Mouse (Mus musculus) lung, postnatal 0 days (tissue): Measurements from ENCODE around the gene Myf6. TPM values are rescaled to one million over a fixed set of nuclear protein-coding genes. Genes with fewer than 3 reads are reported as not detected.
A peak's percentile ranks its signal among the peaks of the same experiment; 100 is the strongest.

Experiments used
- ATAC-seq: fragments of 200-750 bp; cut with Nextera tagmentation; 2 replicates; pipeline ENCODE4 v1.8.0; 2017; ENCODE audit warnings: moderate library complexity
- DNase-seq: peaks from one replicate; pipeline ENCODE4 v3.0.0-alpha.2; 2016; ENCODE audit warnings: low spot score
- H3K27ac ChIP-seq: fragments of 300-500 bp; sonication (generic); 2 replicates; pipeline ENCODE4 v1.5.1; 2014; ENCODE audit warnings: antibody characterized with exemption, mild to moderate bottlenecking, low read length, mixed read lengths
- H3K27me3 ChIP-seq: fragments of 300-500 bp; sonication (generic); replicated peaks from 2 replicates; pipeline ENCODE4 v1.6.1; 2014; ENCODE audit warnings: low read length, mixed read lengths; ENCODE audit not compliant: insufficient read depth
- H3K36me3 ChIP-seq: fragments of 300-500 bp; sonication (generic); 2 replicates; pipeline ENCODE4 v1.6.1; 2014; ENCODE audit warnings: low read length, mixed read lengths; ENCODE audit not compliant: insufficient read depth
- H3K4me1 ChIP-seq: fragments of 300-500 bp; sonication (generic); 2 replicates; pipeline ENCODE4 v1.6.1; 2014; ENCODE audit warnings: antibody characterized with exemption, low read depth, low read length, mixed read lengths; ENCODE audit not compliant: insufficient read depth
- H3K4me2 ChIP-seq: fragments of 300-500 bp; sonication (generic); replicated peaks from 2 replicates; pipeline ENCODE4 v1.6.1; 2014; ENCODE audit warnings: low read depth, mild to moderate bottlenecking, low read length, moderate library complexity, mixed read lengths
- H3K4me3 ChIP-seq: fragments of 300-500 bp; sonication (generic); 2 replicates; pipeline ENCODE4 v1.5.1; 2014; ENCODE audit warnings: low read depth, low read length
- H3K9ac ChIP-seq: fragments of 300-500 bp; sonication (generic); replicated peaks from 2 replicates; pipeline ENCODE4 v1.6.1; 2014; ENCODE audit warnings: low read depth, mild to moderate bottlenecking
- H3K9me3 ChIP-seq: fragments of 300-500 bp; sonication (generic); 2 replicates; pipeline ENCODE4 v1.6.1; 2016; ENCODE audit warnings: low read length, mixed read lengths
- CTCF ChIP-seq: IDR thresholded peaks from 2 replicates; pipeline ENCODE4 v1.5.1; 2016; ENCODE audit warnings: antibody characterized with exemption, mild to moderate bottlenecking
- EP300 ChIP-seq: IDR thresholded peaks from 2 replicates; pipeline ENCODE4 v1.6.1; 2016; ENCODE audit warnings: antibody characterized with exemption, mild to moderate bottlenecking, control low read depth
- WGBS: fragments of 180-500 bp; shearing (Covaris S2); extraction: QIAGEN DNeasy Blood & Tissue Kit; methylation state at CpG from one replicate; pipeline ENCODE4 v1.1.7; 2014; 5-methylcytosine and 5-hydroxymethylcytosine counted together
- polyA plus RNA-seq: library from polyadenylated mRNA; unstranded; fragments of >200 nt; fragmentation: Nextera tagmentation; extraction: Ambion mirVana; gene quantifications from 2 replicates; pipeline ENCODE4 v1.2.1, GENCODE M21; 2015

Gene Myf6
- polyA plus RNA-seq, 1 experiment from 2014 or later = 0.10 TPM

- H3K9me3 ChIP-seq = no peaks in the 10 kb centered on the region
- H3K4me3 ChIP-seq = no peak overlapping the region
- no peaks in the 10 kb centered on the region for H3K36me3 ChIP-seq
- H3K4me1 ChIP-seq = no peaks in the 10 kb centered on the region
- H3K27ac ChIP-seq = no peak overlapping the region
- no peaks in the 10 kb centered on the region for H3K27me3 ChIP-seq
- 30% methylated on average over 12 of the region's 12 CpGs for WGBS
- no peak for DNase-seq
- no peak overlapping the region for H3K4me2 ChIP-seq
- H3K9ac ChIP-seq = no peak overlapping the region
- TF ChIP-seq CTCF (no peak), EP300 (no peak)
- ATAC-seq = no peak
These were observed 5.8 kb downstream of the Myf6 start for GRCm38 (mm10) chr10:107488654-107489315.

- WGBS = 41% methylated on average over 12 of the region's 12 CpGs
- Histone ChIP-seq H3K27me3 (no peaks in the 10 kb centered on the region), H3K9ac (no peak overlapping the region), H3K27ac (no peak overlapping the region), H3K4me2 (no peak overlapping the region), H3K4me3 (no peak overlapping the region), H3K4me1 (no peaks in the 10 kb centered on the region), H3K36me3 (no peaks in the 10 kb centered on the region), H3K9me3 (no peaks in the 10 kb centered on the region)
- ATAC-seq (no peak), DNase-seq (no peak)
- no peak for TF ChIP-seq CTCF
- TF ChIP-seq EP300 = no peak
These were observed 7.8 kb downstream of the Myf6 start for GRCm38 (mm10) chr10:107486770-107487169.

GRCm38 (mm10) chr10:107485870-107486269, 8.7 kb downstream of the Myf6 start, which contains the start of gene Myf5:
TSS of gene Myf5 (minus strand) at chr10:107486134.
- Histone ChIP-seq H3K27ac (no peak within 1 kb of the TSS), H3K27me3 (no peaks in the 10 kb centered on the region), H3K36me3 (no peaks in the 10 kb centered on the region), H3K9ac (no peak within 1 kb of the TSS), H3K9me3 (no peaks in the 10 kb centered on the region), H3K4me3 (no peak within 1 kb of the TSS), H3K4me2 (no peak within 1 kb of the TSS), H3K4me1 (no peaks in the 10 kb centered on the region)
- whole genome bisulfite sequencing = 74% methylated on average over 8 of the region's 8 CpGs
- no peak for DNase-seq
- no peak for ATAC-seq
- TF ChIP-seq CTCF = no peak
- TF ChIP-seq EP300 = no peak

GRCm38 (mm10) chr10:107484050-107484449, 10.5 kb downstream of the Myf6 start:
- H3K9me3 ChIP-seq = no peaks in the 10 kb centered on the region
- ATAC-seq (no peak), DNase-seq (no peak)
- 60% methylated on average over 10 of the region's 10 CpGs for WGBS
- no peak overlapping the region for H3K9ac ChIP-seq
- no peaks in the 10 kb centered on the region for H3K36me3 ChIP-seq
- H3K4me3 ChIP-seq = no peak overlapping the region
- TF ChIP-seq EP300 = no peak
- no peak overlapping the region for H3K27ac ChIP-seq
- no peaks in the 10 kb centered on the region for H3K27me3 ChIP-seq
- H3K4me1 ChIP-seq = no peaks in the 10 kb centered on the region
- 0 out of 2 replicates have a peak overlapping the region, but pooled peaks have one; percentile 20 for H3K4me2 ChIP-seq

GRCm38 (mm10) chr10:107473497-107473896, 21.0 kb downstream of the Myf6 start:
- Histone ChIP-seq H3K27ac (no peak overlapping the region), H3K27me3 (no peaks in the 10 kb centered on the region), H3K4me2 (no peak overlapping the region), H3K4me3 (no peak overlapping the region), H3K4me1 (no peaks in the 10 kb centered on the region), H3K9me3 (no peaks in the 10 kb centered on the region), H3K36me3 (no peaks in the 10 kb centered on the region), H3K9ac (no peak overlapping the region)
- peak; percentile 58 for TF ChIP-seq CTCF
- no peak for TF ChIP-seq EP300
- 46% methylated on average over 2 of the region's 2 CpGs for WGBS
- DNase-seq (no peak), ATAC-seq (no peak)

GRCm38 (mm10) chr10:107471712-107472111, 22.8 kb downstream of the Myf6 start:
- Histone ChIP-seq H3K4me2 (no peak overlapping the region), H3K27ac (no peak overlapping the region), H3K4me3 (no peak overlapping the region), H3K36me3 (no peaks in the 10 kb centered on the region), H3K4me1 (no peaks in the 10 kb centered on the region), H3K9me3 (no peaks in the 10 kb centered on the region), H3K9ac (no peak overlapping the region), H3K27me3 (no peaks in the 10 kb centered on the region)
- 79% methylated on average over 5 of the region's 5 CpGs for WGBS
- ATAC-seq (no peak), DNase-seq (no peak)
- TF ChIP-seq EP300 = no peak
- TF ChIP-seq CTCF = no peak

- no peaks in the 10 kb centered on the region for H3K9me3 ChIP-seq
- H3K9ac ChIP-seq = no peak overlapping the region
- DNase-seq (peak; percentile 91), ATAC-seq (peak; percentile 99)
- TF ChIP-seq CTCF (no peak), EP300 (peak; percentile 89)
- H3K4me1 ChIP-seq = no peaks in the 10 kb centered on the region
- H3K36me3 ChIP-seq = no peaks in the 10 kb centered on the region
- no peak overlapping the region for H3K27ac ChIP-seq
- H3K4me2 ChIP-seq = no peak overlapping the region
- H3K27me3 ChIP-seq = no peaks in the 10 kb centered on the region
- WGBS = 26% methylated on average over 7 of the region's 7 CpGs
- H3K4me3 ChIP-seq = no peak overlapping the region
These were observed 26.7 kb downstream of the Myf6 start for GRCm38 (mm10) chr10:107467819-107468218.
